Mouse (Mus musculus) ES-E14 (cell line): ENCODE results near the gene Il15.

ENCODE experiments used
- HCFC1 ChIP-seq: IDR thresholded peaks from 2 replicates; pipeline ENCODE4 v1.6.1; 2012; ENCODE audit warnings: low read length, inconsistent platforms, borderline replicate concordance; ENCODE audit not compliant: insufficient read depth
- ZC3H11A ChIP-seq: IDR thresholded peaks from 2 replicates; pipeline ENCODE4 v1.6.1; 2012; ENCODE audit warnings: low read depth, mild to moderate bottlenecking, inconsistent platforms, low read length, borderline replicate concordance

- TF ChIP-seq ZC3H11A (no peak), HCFC1 (no peak)
Measured at GRCm38 (mm10) chr8:82306424-82306823, 96.6 kb downstream of the Il15 start.
